Mouse (Mus musculus) megakaryocyte, embryonic 14.5 days (primary cell): ENCODE results near the gene Gm11042. TPM values are rescaled to one million over a fixed set of nuclear protein-coding genes. Genes with fewer than 3 reads are reported as not detected.

Source experiments
- H3K27me3 ChIP-seq: replicated peaks from 2 replicates; pipeline ENCODE3; 2012; ENCODE audit warnings: inconsistent platforms
- H3K36me3 ChIP-seq: replicated peaks from 2 replicates; pipeline ENCODE3; 2012; ENCODE audit warnings: low read length, inconsistent platforms, mixed read lengths
- H3K4me1 ChIP-seq: 2 replicates; pipeline ENCODE4 v1.6.1; 2012; ENCODE audit warnings: inconsistent platforms
- H3K4me3 ChIP-seq: replicated peaks from 2 replicates; pipeline ENCODE3; 2012; ENCODE audit warnings: moderate library complexity, mild to moderate bottlenecking, inconsistent platforms
- H3K9me3 ChIP-seq: 2 replicates; pipeline ENCODE4 v1.6.1; 2012; ENCODE audit warnings: inconsistent platforms
- FLI1 ChIP-seq: IDR thresholded peaks from 2 replicates; pipeline ENCODE4 v1.6.1; 2012; ENCODE audit warnings: low read length, inconsistent platforms, mixed read lengths
- GATA1 ChIP-seq: IDR thresholded peaks from 3 replicates; pipeline ENCODE4 v1.6.1; 2012; ENCODE audit warnings: mixed read lengths, low read length, inconsistent platforms, borderline replicate concordance
- polyA plus RNA-seq: library from polyadenylated mRNA; stranded (reverse); fragments of >175 nt; gene quantifications from 2 replicates; pipeline ENCODE4 v1.2.3, GENCODE M21; 2012; ENCODE audit warnings: low replicate concordance; ENCODE audit not compliant: insufficient read depth

Gene Gm11042
- polyA plus RNA-seq, 1 experiment = not detected

DNA sequence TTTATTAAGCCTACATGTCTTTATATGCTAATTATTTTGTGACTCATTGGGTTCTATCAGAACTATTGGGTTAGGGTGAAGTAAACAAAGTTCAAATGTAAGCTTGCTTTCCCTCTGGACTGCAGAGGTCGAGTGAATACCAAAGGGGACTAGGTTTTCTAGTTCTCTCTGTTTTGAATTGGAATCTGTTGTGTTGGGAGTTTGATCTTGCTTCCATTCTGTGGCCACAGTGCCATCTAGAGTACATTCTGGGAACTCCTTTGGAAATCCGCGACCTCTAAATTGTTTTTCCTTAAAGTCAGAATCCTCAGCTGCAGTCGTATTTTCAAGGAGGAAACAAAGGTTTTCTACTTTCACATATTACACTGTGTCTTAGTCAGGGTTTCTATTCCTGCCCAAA lies 22.6 kb downstream of the Gm11042 start:
- Histone ChIP-seq H3K27me3 (no peaks in the 10 kb centered on the region), H3K36me3 (no peaks in the 10 kb centered on the region), H3K4me3 (no peak overlapping the region), H3K9me3 (no peaks in the 10 kb centered on the region), H3K4me1 (no peaks in the 10 kb centered on the region)
- TF ChIP-seq FLI1 (no peak), GATA1 (no peak)

DNA sequence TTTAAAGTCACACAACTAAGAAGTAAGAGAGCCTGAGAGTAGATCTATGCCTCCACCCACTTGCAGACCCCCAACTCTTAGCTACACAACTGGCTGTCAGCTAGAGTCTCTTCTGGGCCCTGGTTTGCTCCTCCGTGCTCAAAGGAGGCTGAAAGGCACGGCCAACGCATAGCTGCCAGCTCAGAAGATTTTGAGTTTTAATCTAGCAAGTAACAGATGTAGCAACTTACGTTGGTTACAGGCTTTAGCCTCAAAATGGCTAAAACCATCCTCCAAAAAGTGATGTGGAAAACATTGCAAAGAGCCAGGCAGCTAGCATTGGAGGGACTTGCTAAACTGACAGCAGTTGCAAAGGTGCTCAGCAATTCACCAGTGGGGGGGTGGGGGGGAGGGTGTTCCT lies 25.2 kb downstream of the Gm11042 start:
- Histone ChIP-seq H3K9me3 (no peaks in the 10 kb centered on the region), H3K4me1 (no peaks in the 10 kb centered on the region), H3K36me3 (no peaks in the 10 kb centered on the region), H3K27me3 (peaks cover under 1% of the 10 kb centered on the region), H3K4me3 (no peak overlapping the region)
- TF ChIP-seq GATA1 (no peak), FLI1 (no peak)

DNA sequence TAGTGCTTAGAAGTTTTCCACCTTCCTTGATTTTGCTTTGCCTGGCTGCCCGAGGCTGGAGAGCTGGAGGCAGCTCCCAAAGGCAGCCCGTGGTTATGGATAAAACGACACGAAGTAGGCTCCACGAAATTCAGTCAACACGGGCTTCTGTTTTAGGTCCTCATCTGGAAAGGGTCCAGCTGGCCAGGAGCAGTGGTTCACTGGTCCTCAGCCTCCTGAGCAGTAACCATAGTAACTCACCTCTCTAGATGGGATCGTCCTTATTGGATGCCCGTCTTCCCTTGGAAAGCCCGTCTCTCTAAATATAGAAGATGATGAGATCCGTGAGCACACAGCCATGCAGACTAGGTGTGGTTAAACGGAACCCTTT lies 31.5 kb downstream of the Gm11042 start:
- Histone ChIP-seq H3K4me1 (peaks cover 6% of the 10 kb centered on the region), H3K36me3 (no peaks in the 10 kb centered on the region), H3K9me3 (peaks cover 5% of the 10 kb centered on the region; the same call in 1 of the 2 replicates), H3K27me3 (peaks cover 35% of the 10 kb centered on the region), H3K4me3 (no peak overlapping the region)
- TF ChIP-seq GATA1 (no peak), FLI1 (no peak)

- Histone ChIP-seq H3K27me3 (peaks cover 35% of the 10 kb centered on the region), H3K4me3 (peak overlapping the region; percentile 42)
- TF ChIP-seq GATA1 (no peak), FLI1 (no peak)
Observed at GRCm38 (mm10) chr12:74284020-74284684, 32.0 kb downstream of the Gm11042 start.

DNA sequence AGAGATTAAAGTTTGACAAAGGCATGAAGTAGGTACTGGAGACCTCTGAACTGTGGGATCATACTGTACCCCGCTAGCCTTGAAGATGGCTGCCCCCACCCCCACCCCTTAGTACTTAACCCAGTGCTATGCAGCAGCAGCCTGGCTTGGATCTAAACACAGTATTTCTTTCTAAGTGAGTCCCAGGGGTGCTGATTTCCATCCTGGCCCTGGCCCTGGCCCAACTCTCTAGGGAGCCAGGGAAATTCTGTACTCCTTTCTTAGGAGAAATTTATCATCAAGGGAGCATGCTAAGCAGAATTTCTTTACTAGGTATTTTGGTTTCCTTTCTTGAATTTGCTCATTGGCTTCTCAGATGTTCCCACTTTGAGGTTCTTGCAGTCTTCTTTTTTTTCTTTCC lies 33.3 kb downstream of the Gm11042 start:
- H3K4me3 ChIP-seq = no peak overlapping the region
- TF ChIP-seq GATA1 (no peak), FLI1 (no peak)
- H3K4me1 ChIP-seq = peaks cover 6% of the 10 kb centered on the region
- peaks cover 5% of the 10 kb centered on the region; the same call in 1 of the 2 replicates for H3K9me3 ChIP-seq
- peaks cover 35% of the 10 kb centered on the region for H3K27me3 ChIP-seq
- no peaks in the 10 kb centered on the region for H3K36me3 ChIP-seq

More at GRCm38 (mm10) chr12:74284020-74284684, 32.0 kb downstream of the Gm11042 start:
- Histone ChIP-seq H3K4me1 (peaks cover 6% of the 10 kb centered on the region), H3K36me3 (no peaks in the 10 kb centered on the region), H3K9me3 (peaks cover 5% of the 10 kb centered on the region; the same call in 1 of the 2 replicates)

DNA sequence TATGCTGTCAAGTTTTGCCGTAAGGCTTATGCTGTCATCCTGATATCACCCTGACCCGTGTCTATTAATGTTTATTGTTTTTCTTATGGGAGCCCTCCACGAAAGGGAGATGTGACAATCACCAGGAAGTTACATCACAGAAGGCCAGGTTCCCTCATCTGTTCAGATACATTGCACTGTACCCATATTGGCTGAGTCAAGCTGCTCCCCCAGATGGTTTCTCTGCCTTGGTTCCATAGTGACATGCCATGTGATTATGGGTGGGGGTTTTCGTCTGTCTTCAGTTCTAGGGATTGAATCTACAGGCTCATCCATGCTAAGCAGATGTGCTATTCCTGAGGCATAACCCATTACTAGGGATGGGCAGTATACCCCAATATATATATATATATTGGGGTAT lies 34.8 kb downstream of the Gm11042 start:
- Histone ChIP-seq H3K27me3 (peaks cover 35% of the 10 kb centered on the region), H3K4me1 (peaks cover 6% of the 10 kb centered on the region), H3K36me3 (no peaks in the 10 kb centered on the region), H3K4me3 (no peak overlapping the region), H3K9me3 (peaks cover 5% of the 10 kb centered on the region; the same call in 1 of the 2 replicates)
- TF ChIP-seq GATA1 (no peak), FLI1 (no peak)

- TF ChIP-seq GATA1 (no peak), FLI1 (no peak)
- 0 out of 2 replicates have a peak, but pooled peaks cover 2% of the 10 kb centered on the region for H3K9me3 ChIP-seq
- no peaks in the 10 kb centered on the region for H3K4me1 ChIP-seq
- no peaks in the 10 kb centered on the region for H3K36me3 ChIP-seq
- peaks cover 3% of the 10 kb centered on the region for H3K27me3 ChIP-seq
- no peak overlapping the region for H3K4me3 ChIP-seq
Observed at GRCm38 (mm10) chr12:74277265-74277664, 38.9 kb downstream of the Gm11042 start.

DNA sequence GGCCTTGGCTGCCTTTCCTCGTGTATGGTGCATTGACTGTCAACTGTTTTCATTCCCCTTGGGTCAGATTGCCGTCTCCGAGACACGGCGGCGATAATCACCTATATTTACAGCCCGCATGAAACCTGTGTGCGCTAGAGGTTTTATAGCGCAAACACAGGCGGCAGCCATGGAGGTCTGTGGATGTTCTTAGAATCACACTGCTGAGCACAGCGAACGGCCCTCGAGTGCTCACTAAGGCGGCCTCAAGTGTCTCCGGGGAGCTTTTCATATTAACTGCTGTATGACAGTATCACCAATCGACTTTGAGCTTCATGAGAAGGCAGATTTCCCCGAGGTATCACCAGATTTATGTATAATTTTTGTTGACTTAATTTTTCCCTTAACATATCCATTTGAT lies 43.6 kb downstream of the Gm11042 start:
- Histone ChIP-seq H3K4me1 (no peaks in the 10 kb centered on the region), H3K27me3 (no peaks in the 10 kb centered on the region), H3K4me3 (no peak overlapping the region), H3K36me3 (no peaks in the 10 kb centered on the region), H3K9me3 (peaks cover 5% of the 10 kb centered on the region; the same call in 1 of the 2 replicates)
- TF ChIP-seq FLI1 = no peak
- no peak for TF ChIP-seq GATA1

DNA sequence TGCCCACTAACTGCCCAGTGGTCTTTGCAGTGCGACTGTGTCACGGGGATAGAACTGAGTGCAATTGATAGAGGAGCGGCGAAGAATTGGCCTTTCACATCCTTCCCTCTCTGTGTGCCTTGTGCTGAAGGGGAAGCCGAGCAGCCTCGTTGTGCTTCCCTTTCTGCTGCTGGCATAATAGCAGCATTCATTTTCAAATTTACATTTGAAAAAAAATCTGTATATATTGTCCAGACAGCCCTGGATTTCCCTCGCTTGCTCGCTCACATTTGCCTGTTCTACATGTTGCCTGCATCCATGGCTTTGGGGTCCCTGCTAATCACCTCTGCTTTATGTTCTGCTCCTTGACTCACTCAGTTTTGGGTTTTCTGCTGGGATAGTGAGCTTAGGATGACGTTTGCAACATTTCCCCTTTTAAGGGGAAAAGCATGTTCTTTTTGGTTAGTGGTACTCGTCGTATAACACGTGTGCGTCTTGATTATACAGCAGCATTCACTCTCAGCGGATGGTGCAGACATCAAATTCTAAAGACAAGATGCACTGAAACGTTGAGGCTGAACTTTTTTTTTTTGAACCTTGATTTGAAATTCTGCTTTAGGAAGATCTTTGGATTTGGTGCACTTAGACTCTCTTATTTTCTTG lies 47.4 kb downstream of the Gm11042 start:
- no peak overlapping the region for H3K4me3 ChIP-seq
- no peaks in the 10 kb centered on the region for H3K27me3 ChIP-seq
- TF ChIP-seq GATA1 (no peak), FLI1 (no peak)
- no peaks in the 10 kb centered on the region for H3K4me1 ChIP-seq
- peaks cover 11% of the 10 kb centered on the region; the same call in 1 of the 2 replicates for H3K9me3 ChIP-seq
- H3K36me3 ChIP-seq = no peaks in the 10 kb centered on the region

DNA sequence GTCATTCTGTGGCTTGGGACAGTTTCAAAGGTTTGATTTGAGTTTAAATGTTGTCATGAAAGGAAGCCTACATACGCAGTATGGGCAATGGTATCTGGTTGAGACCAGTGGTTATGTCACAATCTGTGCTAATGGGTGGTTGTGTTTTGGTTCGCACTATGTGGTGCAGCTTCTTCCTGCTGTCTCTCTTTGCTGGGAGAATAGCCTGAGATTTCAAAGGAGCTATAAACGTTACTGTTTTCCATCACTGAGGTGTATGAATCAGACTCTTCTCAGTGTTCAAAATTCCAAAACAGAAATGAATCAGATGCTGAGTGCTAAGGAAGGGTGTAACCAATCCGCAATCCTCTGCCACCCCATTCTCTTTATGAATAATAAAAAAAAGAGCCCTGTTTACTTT lies 49.1 kb downstream of the Gm11042 start:
- H3K4me3 ChIP-seq = no peak overlapping the region
- peaks cover 8% of the 10 kb centered on the region; the same call in 1 of the 2 replicates for H3K9me3 ChIP-seq
- no peaks in the 10 kb centered on the region for H3K4me1 ChIP-seq
- H3K36me3 ChIP-seq = no peaks in the 10 kb centered on the region
- no peak for TF ChIP-seq FLI1
- no peak for TF ChIP-seq GATA1
- H3K27me3 ChIP-seq = no peaks in the 10 kb centered on the region
